Mouse (Mus musculus) CH12.LX (cell line): ENCODE measurements around the gene Hoxc5.

Experiments used
- BHLHE40 ChIP-seq: IDR thresholded peaks from 2 replicates; pipeline ENCODE4 v1.6.1; 2011; ENCODE audit warnings: mild to moderate bottlenecking, low read depth, low read length, improper control_type of control experiment
- CTCF ChIP-seq, 2 experiments: IDR thresholded peaks in 1 of 2; conservative IDR thresholded peaks in 1 of 2; 2 replicates each; pipeline ENCODE4 v1.5.1; 2011 to 2012; ENCODE audit warnings: low read depth in 2 of 2, low read length in 2 of 2, improper control_type of control experiment in 1 of 2, inconsistent platforms in 1 of 2, mild to moderate bottlenecking in 1 of 2, moderate library complexity in 1 of 2
- ELF1 ChIP-seq: IDR thresholded peaks from 2 replicates; pipeline ENCODE4 v1.6.1; 2014; ENCODE audit warnings: low read depth, mild to moderate bottlenecking, inconsistent platforms, low read length, improper control_type of control experiment
- EP300 ChIP-seq: IDR thresholded peaks from 2 replicates; pipeline ENCODE4 v1.6.1; 2011; ENCODE audit warnings: low read length, improper control_type of control experiment
- ETS1 ChIP-seq: conservative IDR thresholded peaks from 2 replicates; pipeline ENCODE4 v1.6.1; 2012; ENCODE audit warnings: low read depth, mild to moderate bottlenecking, inconsistent platforms, low read length, improper control_type of control experiment, moderate library complexity
- MXI1 ChIP-seq: IDR thresholded peaks from 2 replicates; pipeline ENCODE4 v1.6.1; 2011; ENCODE audit warnings: mild to moderate bottlenecking, low read depth, low read length, improper control_type of control experiment
- MYC ChIP-seq: IDR thresholded peaks from 2 replicates; pipeline ENCODE4 v1.6.1; 2011; ENCODE audit warnings: low read depth, mild to moderate bottlenecking, improper control_type of control experiment, low read length
- POLR2A ChIP-seq: IDR thresholded peaks from 2 replicates; pipeline ENCODE4 v1.6.1; 2011; ENCODE audit warnings: low read depth, mild to moderate bottlenecking, improper control_type of control experiment, low read length
- RAD21 ChIP-seq: IDR thresholded peaks from 2 replicates; pipeline ENCODE4 v1.6.1; 2011; ENCODE audit warnings: low read depth, mild to moderate bottlenecking, low read length, improper control_type of control experiment, moderate library complexity
- SIN3A ChIP-seq: IDR thresholded peaks from 2 replicates; pipeline ENCODE4 v1.6.1; 2012; ENCODE audit warnings: low read length, improper control_type of control experiment, inconsistent platforms

GRCm38 (mm10) chr15:102967312-102967510 lies at the start of gene Hoxc5:
- TF ChIP-seq POLR2A (no peak), SIN3A (no peak), EP300 (no peak), CTCF (conservative IDR thresholded peaks at IDR 0.05 in 1 of 2, IDR thresholded peaks at IDR 0.05 in 1 of 2; ENCODE audit: low read depth in 2 of 2, low read length in 2 of 2) (no peak), MYC (no peak), BHLHE40 (no peak), MXI1 (no peak), ELF1 (no peak), RAD21 (no peak), ETS1 (no peak)
